ENCODE assay signal across 24 mouse cellular contexts in genomic region chr17:43242609-43243008, GRCm38 (mm10). TPM values are rescaled to one million over a fixed set of nuclear protein-coding genes. Genes with fewer than 3 reads are reported as not detected.
"Had no signal": no experiment of that assay in that cellular context is flagged by ENCODE, and none has a peak within 500 bp of the region (broad histone marks: within the 10 kb centered on the region; RNA-seq: fewer than 3 reads in every experiment).

No protein-coding gene starts in this region.

- ATAC-seq: inflammation-experienced regulatory T-cells, adult 6 months; intestine, embryonic 16.5 days; midbrain, embryonic 15.5 days had no signal

- H3K27me3 ChIP-seq: limb, embryonic 12.5 days; limb, embryonic 15.5 days; lung, embryonic 15.5 days; midbrain, embryonic 15.5 days; neural tube, embryonic 12.5 days; neural tube, embryonic 15.5 days had no signal

- H3K27ac ChIP-seq: limb, embryonic 12.5 days; limb, embryonic 15.5 days; lung, embryonic 15.5 days; macrophage; midbrain, embryonic 12.5 days; midbrain, embryonic 15.5 days; neural tube, embryonic 12.5 days; neural tube, embryonic 15.5 days had no signal

- H3K9me3 ChIP-seq: limb, embryonic 12.5 days; limb, embryonic 15.5 days; lung, embryonic 15.5 days; midbrain, embryonic 12.5 days; midbrain, embryonic 15.5 days; neural tube, embryonic 12.5 days; neural tube, embryonic 15.5 days had no signal

- H3K9ac ChIP-seq: limb, embryonic 12.5 days; limb, embryonic 15.5 days; lung, embryonic 15.5 days; midbrain, embryonic 12.5 days; midbrain, embryonic 15.5 days; neural tube, embryonic 12.5 days; neural tube, embryonic 15.5 days had no signal

- H3K4me2 ChIP-seq: limb, embryonic 12.5 days; limb, embryonic 15.5 days; lung, embryonic 15.5 days; midbrain, embryonic 12.5 days; midbrain, embryonic 15.5 days; neural tube, embryonic 12.5 days; neural tube, embryonic 15.5 days had no signal

- H3K4me1 ChIP-seq: limb, embryonic 12.5 days; midbrain, embryonic 12.5 days; midbrain, embryonic 15.5 days; neural tube, embryonic 12.5 days had no signal

- H3K36me3 ChIP-seq: limb, embryonic 12.5 days; limb, embryonic 15.5 days; lung, embryonic 15.5 days; midbrain, embryonic 12.5 days; midbrain, embryonic 15.5 days; neural tube, embryonic 12.5 days; neural tube, embryonic 15.5 days had no signal

- DNase-seq: kidney, adult 2 months; kidney, postnatal 14 days; kidney, postnatal 4 days; left cerebral cortex, postnatal 4 days; lung, adult 18-20 months; right cerebral cortex, adult 18-20 months; right cerebral cortex, postnatal 14 days; right cerebral cortex, postnatal 4 days; thymus, adult 18-20 months; thymus, postnatal 36 days had no signal

- H3K4me3 ChIP-seq: limb, embryonic 12.5 days; limb, embryonic 15.5 days; lung, embryonic 15.5 days; midbrain, embryonic 12.5 days; midbrain, embryonic 15.5 days; neural tube, embryonic 12.5 days; neural tube, embryonic 15.5 days had no signal

RNA-seq across cellular contexts. Expression of gene Adgrf1, which starts 27.5 kb away (rescaled TPM):
- total RNA-seq: layer of hippocampus, adult 18-20 months; left cerebral cortex, adult 8-10 months; left cerebral cortex, postnatal 14 days; left cerebral cortex, postnatal 4 days had no signal
- polyA plus RNA-seq: inflammation-experienced regulatory T-cells, adult 6 months; limb, embryonic 12.5 days; limb, embryonic 15.5 days; lung, embryonic 15.5 days; midbrain, embryonic 12.5 days; midbrain, embryonic 15.5 days; neural tube, embryonic 12.5 days; neural tube, embryonic 15.5 days; stomach, embryonic 14.5 days had no signal
